Mouse (Mus musculus) embryonic facial prominence, embryonic 11.5 days (tissue): Measurements from ENCODE around the gene Ccdc74a. TPM values are rescaled to one million over a fixed set of nuclear protein-coding genes. Genes with fewer than 3 reads are reported as not detected.

Source experiments
- ATAC-seq: fragments of 200-750 bp; cut with Nextera tagmentation; replicated peaks from 2 replicates; pipeline ENCODE4 v1.8.0; 2017; ENCODE audit warnings: low read depth; ENCODE audit not compliant: insufficient number of reproducible peaks, low FRiP score, low TSS enrichment
- DNase-seq: peaks from one replicate; pipeline ENCODE4 v3.0.0-alpha.2; 2015; ENCODE audit warnings: low spot score
- H3K27ac ChIP-seq: fragments of 300-500 bp; sonication (generic); replicated peaks from 2 replicates; pipeline ENCODE4 v1.5.1; 2014; ENCODE audit warnings: mild to moderate bottlenecking, low read depth, low read length, control low read depth
- H3K27me3 ChIP-seq: fragments of 300-500 bp; sonication (generic); 2 replicates; pipeline ENCODE4 v1.6.1; 2014; ENCODE audit warnings: mild to moderate bottlenecking, low read length, moderate library complexity, mixed read lengths; ENCODE audit not compliant: control insufficient read depth, insufficient read depth
- H3K36me3 ChIP-seq: fragments of 300-500 bp; sonication (generic); replicated peaks from 2 replicates; pipeline ENCODE4 v1.6.1; 2014; ENCODE audit warnings: low read depth, mild to moderate bottlenecking, low read length, moderate library complexity, mixed read lengths; ENCODE audit not compliant: control insufficient read depth, insufficient read depth
- H3K4me1 ChIP-seq: fragments of 300-500 bp; sonication (generic); 2 replicates; pipeline ENCODE4 v1.6.1; 2014; ENCODE audit warnings: low read length, mixed read lengths; ENCODE audit not compliant: control insufficient read depth, insufficient read depth
- H3K4me2 ChIP-seq: fragments of 300-500 bp; sonication (generic); 2 replicates; pipeline ENCODE4 v1.6.1; 2014; ENCODE audit warnings: low read depth, mild to moderate bottlenecking, control low read depth, low read length, moderate library complexity
- H3K4me3 ChIP-seq: fragments of 300-500 bp; sonication (generic); 2 replicates; pipeline ENCODE4 v1.5.1; 2014; ENCODE audit warnings: low read depth, low read length, control low read depth
- H3K9ac ChIP-seq: fragments of 300-500 bp; sonication (generic); replicated peaks from 2 replicates; pipeline ENCODE4 v1.6.1; 2014; ENCODE audit warnings: mild to moderate bottlenecking, control low read depth, low read length
- H3K9me3 ChIP-seq: fragments of 300-500 bp; sonication (generic); replicated peaks from 2 replicates; pipeline ENCODE4 v1.6.1; 2016; ENCODE audit warnings: mild to moderate bottlenecking, low read length, inconsistent platforms, mixed read lengths; ENCODE audit not compliant: control insufficient read depth
- WGBS: fragments of 180-500 bp; shearing (Covaris S2); extraction: QIAGEN DNeasy Blood & Tissue Kit; methylation state at CpG from one replicate; pipeline ENCODE4 v1.1.7; 2014; 5-methylcytosine and 5-hydroxymethylcytosine counted together
- polyA plus RNA-seq: library from polyadenylated mRNA; unstranded; fragments of >200 nt; fragmentation: Nextera tagmentation; extraction: Ambion mirVana; gene quantifications from 2 replicates; pipeline ENCODE4 v1.2.1, GENCODE M21; 2014

The Ccdc74a gene
- polyA plus RNA-seq, 1 experiment from 2014 or later, result 5.0 TPM

DNA sequence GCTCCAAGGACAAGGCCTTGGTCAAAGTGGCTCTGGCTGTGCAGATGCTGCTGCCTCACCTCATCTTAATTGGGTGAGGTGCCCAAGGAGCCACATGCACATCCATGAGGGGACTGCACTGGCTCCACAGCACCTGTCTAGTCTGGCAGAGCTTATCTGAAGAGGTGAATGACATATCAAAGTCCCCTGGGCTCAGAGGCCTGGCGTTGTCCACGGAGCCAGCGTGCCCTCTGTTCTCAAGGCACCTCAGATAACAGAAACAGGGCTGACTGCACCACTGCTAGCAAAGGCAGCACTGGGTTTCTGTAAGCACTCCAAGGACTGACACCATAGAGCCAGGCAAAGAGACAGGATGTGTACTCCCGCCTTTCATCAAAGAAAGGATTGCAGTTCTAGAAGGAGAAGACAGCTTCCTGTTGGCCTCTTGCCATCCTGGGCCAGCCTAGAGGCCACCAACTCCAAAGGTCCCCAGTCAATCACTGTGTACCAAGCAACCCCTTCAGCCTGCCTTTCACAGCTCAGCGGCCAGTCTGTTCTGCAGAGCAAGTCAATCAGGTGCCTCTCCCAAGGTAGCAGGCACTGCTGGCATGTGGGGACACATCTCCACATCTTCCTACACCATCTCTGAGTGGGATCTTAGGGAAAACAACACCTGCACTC is 10.1 kb downstream of the Ccdc74a start:
- WGBS, result 87% methylated on average over 5 of the region's 5 CpGs

DNA sequence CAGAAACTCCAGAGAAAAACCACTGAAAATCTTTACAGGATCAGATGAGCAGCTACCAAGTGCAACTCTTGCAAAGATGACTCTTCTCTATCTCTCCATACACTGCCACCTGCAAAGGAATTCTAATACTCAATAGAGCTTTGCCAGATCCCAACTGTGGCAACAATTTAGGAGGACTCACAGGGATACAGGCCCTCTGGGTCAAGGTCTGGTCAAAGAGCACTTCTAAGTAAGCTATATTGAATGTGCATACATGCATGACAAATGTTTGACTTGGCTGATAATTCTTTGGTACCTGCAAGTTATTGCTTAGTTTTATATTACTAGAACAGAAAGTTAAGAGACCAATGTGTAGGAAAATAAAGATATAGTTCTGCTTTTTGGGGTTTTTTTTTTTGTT is 19.3 kb downstream of the Ccdc74a start:
- no peak for DNase-seq
- H3K9me3 ChIP-seq, result no peaks in the 10 kb centered on the region
- H3K4me3 ChIP-seq, result no peak overlapping the region
- H3K4me2 ChIP-seq, result no peak overlapping the region
- no peak overlapping the region for H3K9ac ChIP-seq
- H3K36me3 ChIP-seq, result no peaks in the 10 kb centered on the region; the same call in 1 of the 2 replicates
- no peaks in the 10 kb centered on the region for H3K27me3 ChIP-seq
- H3K27ac ChIP-seq, result no peak overlapping the region
- H3K4me1 ChIP-seq, result no peaks in the 10 kb centered on the region
- no peak for ATAC-seq

More for the DNA sequence above, 10.1 kb downstream of the Ccdc74a start:
- Histone ChIP-seq H3K4me3 (no peak overlapping the region), H3K27me3 (no peaks in the 10 kb centered on the region), H3K27ac (no peak overlapping the region), H3K4me1 (no peaks in the 10 kb centered on the region), H3K4me2 (no peak overlapping the region), H3K9ac (no peak overlapping the region), H3K36me3 (peaks cover 2% of the 10 kb centered on the region), H3K9me3 (no peaks in the 10 kb centered on the region)
- DNase-seq (no peak), ATAC-seq (no peak)

DNA sequence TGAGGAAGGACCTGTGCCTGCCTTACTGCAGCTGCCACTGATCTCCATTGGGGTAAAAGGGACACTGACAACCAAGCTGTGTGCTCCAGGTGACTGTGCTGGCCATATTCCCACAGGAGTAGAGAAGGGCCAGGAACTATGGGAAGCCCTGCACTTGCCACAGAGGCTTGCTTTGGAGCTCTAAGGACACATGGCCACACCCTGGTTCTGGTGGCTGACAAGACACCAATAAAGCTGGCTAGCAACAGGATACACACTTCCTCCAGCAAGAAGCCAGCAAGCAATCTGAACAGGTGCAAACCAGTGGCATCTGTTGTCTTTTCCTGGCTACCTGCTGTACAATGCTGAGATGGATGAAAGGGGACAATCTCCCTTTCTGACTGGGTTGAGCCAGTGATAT is 23.6 kb downstream of the Ccdc74a start:
- Histone ChIP-seq H3K4me3 (no peak overlapping the region), H3K9ac (no peak overlapping the region), H3K9me3 (no peaks in the 10 kb centered on the region), H3K4me2 (no peak overlapping the region), H3K27me3 (no peaks in the 10 kb centered on the region), H3K36me3 (peaks cover 2% of the 10 kb centered on the region), H3K4me1 (no peaks in the 10 kb centered on the region), H3K27ac (no peak overlapping the region)
- no peak for ATAC-seq
- DNase-seq, result no peak

DNA sequence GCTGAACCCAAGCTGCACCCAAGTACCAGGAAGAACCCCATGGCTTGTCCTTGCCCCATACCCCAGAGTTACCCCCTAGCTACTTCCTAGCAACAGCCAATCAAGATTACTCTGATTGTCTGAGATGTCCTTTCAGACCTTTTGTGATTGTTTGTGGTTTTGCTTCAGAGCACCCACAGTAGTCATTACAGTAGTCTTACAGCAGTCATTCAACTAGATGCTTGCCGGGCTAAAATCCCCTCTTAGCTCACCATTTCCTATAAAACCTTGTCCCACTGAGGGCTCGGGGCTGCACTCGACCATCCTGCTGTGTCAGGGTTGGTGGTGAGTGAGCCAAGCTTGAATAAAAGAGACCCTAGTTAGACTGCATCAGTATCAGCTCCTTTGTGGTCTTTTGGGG is 48.6 kb downstream of the Ccdc74a start:
- WGBS, result 90% methylated on average over 3 of the region's 3 CpGs
- H3K27ac ChIP-seq, result no peak overlapping the region
- H3K9me3 ChIP-seq, result no peaks in the 10 kb centered on the region
- H3K27me3 ChIP-seq, result no peaks in the 10 kb centered on the region
- H3K9ac ChIP-seq, result no peak overlapping the region
- no peak overlapping the region for H3K4me3 ChIP-seq
- DNase-seq (no peak), ATAC-seq (no peak)
- no peak overlapping the region for H3K4me2 ChIP-seq
- H3K4me1 ChIP-seq, result no peaks in the 10 kb centered on the region
- peaks cover 4% of the 10 kb centered on the region for H3K36me3 ChIP-seq

Other genes with a start within 250 kb of the Ccdc74a start
- 7.0 and 7.2 TPM in 2 replicates for gene Snap29, start 240.5 kb upstream of the Ccdc74a start, polyA plus RNA-seq
- 29.9 and 33.9 TPM in 2 replicates for gene Pi4ka, start 240.2 kb upstream of the Ccdc74a start, polyA plus RNA-seq
- 85.1 and 90.1 TPM in 2 replicates for gene Crkl, start 194.5 kb upstream of the Ccdc74a start, polyA plus RNA-seq
- gene Aifm3, start 156.9 kb upstream of the Ccdc74a start, polyA plus RNA-seq, result 0.77 and 1.2 TPM in 2 replicates
- gene Lztr1, start 137.8 kb upstream of the Ccdc74a start, polyA plus RNA-seq, result 68.5 and 77.7 TPM in 2 replicates
- gene Thap7, start 115.3 kb upstream of the Ccdc74a start, polyA plus RNA-seq, result 47.6 and 50.0 TPM in 2 replicates
- 0.15 TPM in 1 of 2 replicates, not detected in the other for gene Lrrc74b, start 85.2 kb upstream of the Ccdc74a start, polyA plus RNA-seq
- 0.20 and 0.31 TPM in 2 replicates for gene P2rx6, start 84.6 kb upstream of the Ccdc74a start, polyA plus RNA-seq
- gene Slc7a4, start 63.3 kb upstream of the Ccdc74a start, polyA plus RNA-seq, result 0.59 and 2.3 TPM in 2 replicates
- gene Smpd4, start 27.1 kb upstream of the Ccdc74a start, polyA plus RNA-seq, result 57.0 and 58.5 TPM in 2 replicates
- gene Med15, start 86.4 kb downstream of the Ccdc74a start, polyA plus RNA-seq, result 32.8 and 33.6 TPM in 2 replicates
- 48.0 and 58.1 TPM in 2 replicates for gene Klhl22, start 113.1 kb downstream of the Ccdc74a start, polyA plus RNA-seq
- 13.5 and 15.3 TPM in 2 replicates for gene Scarf2, start 150.8 kb downstream of the Ccdc74a start, polyA plus RNA-seq
- gene B830017H08Rik, start 186.7 kb downstream of the Ccdc74a start, polyA plus RNA-seq, result not detected in 2 replicates
- gene Car15, start 191.9 kb downstream of the Ccdc74a start, polyA plus RNA-seq, result 1.7 and 2.0 TPM in 2 replicates
- 0.14 and 0.20 TPM in 2 replicates for gene Gm20518, start 245.2 kb downstream of the Ccdc74a start, polyA plus RNA-seq
- gene Tssk1, start 247.8 kb downstream of the Ccdc74a start, polyA plus RNA-seq, result not detected in 2 replicates